Mouse (Mus musculus): ENCODE data around the gene Sim1.

GRCm38 (mm10) chr10:50904764-50905701 lies 10.5 kb downstream of the Sim1 start:
- no peak for TF ChIP-seq EP300 (IDR thresholded peaks at IDR 0.05; ENCODE audit: low read depth)
- TF ChIP-seq CTCF (IDR thresholded peaks at IDR 0.05; ENCODE audit: low read depth) = no peak

All from liver, postnatal 0 days (tissue).